Mouse (Mus musculus): ENCODE data around the gene Atoh8. TPM values are rescaled to one million over a fixed set of nuclear protein-coding genes. Genes with fewer than 3 reads are reported as not detected.

Atoh8 gene
- total and polyA plus RNA-seq, 2 experiments from 2014 or later = 4.5 to 7.1 TPM

DNA sequence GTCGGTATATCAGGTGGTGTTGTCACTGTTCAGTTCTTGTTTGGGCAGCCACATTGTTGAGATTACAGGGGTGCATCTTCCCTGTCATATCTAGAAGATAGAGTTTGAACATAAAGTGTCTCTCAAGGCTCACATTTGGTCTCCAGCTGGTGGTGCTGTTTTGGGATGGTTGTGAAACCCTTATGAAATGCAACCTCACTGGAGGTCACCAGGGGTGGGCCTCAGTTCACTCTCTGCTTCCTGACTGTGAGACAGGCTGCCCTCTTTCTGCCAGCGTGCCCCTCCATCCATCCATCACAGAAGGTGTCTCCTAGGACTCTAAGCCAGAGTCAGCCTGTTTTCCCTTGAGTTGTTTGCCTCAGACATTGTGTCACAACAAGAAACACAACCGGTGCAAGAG lies 58.0 kb downstream of the Atoh8 start:
- DNase-seq (ENCODE audit: low spot score) (no peak), ATAC-seq (ENCODE audit: insufficient read depth, low read depth) (no peak)
- H3K4me1 ChIP-seq (ENCODE audit: control insufficient read depth, insufficient read depth) = peaks cover 11% of the 10 kb centered on the region; the same call in 1 of the 2 replicates
- H3K4me3 ChIP-seq (ENCODE audit: low read depth, low read length) = no peak overlapping the region
- H3K27ac ChIP-seq (ENCODE audit: low read depth) = no peak overlapping the region
- H3K27me3 ChIP-seq (ENCODE audit: control insufficient read depth, insufficient read depth, low read length) = no peaks in the 10 kb centered on the region
- no peak overlapping the region for H3K9ac ChIP-seq (replicated peaks; ENCODE audit: low read depth, low read length)
- no peak overlapping the region for H3K4me2 ChIP-seq (ENCODE audit: low read depth, low read length)
- no peaks in the 10 kb centered on the region for H3K36me3 ChIP-seq (replicated peaks; ENCODE audit: control insufficient read depth, insufficient read depth, low read length)
- 72% methylated on average over 3 of the region's 3 CpGs for WGBS
- no peak for TF ChIP-seq CTCF (IDR thresholded peaks at IDR 0.05; ENCODE audit: low read depth)
- TF ChIP-seq EP300 (IDR thresholded peaks at IDR 0.05; ENCODE audit: low read depth) = no peak
- H3K9me3 ChIP-seq (replicated peaks; ENCODE audit: control insufficient read depth, low read length) = no peaks in the 10 kb centered on the region

DNA sequence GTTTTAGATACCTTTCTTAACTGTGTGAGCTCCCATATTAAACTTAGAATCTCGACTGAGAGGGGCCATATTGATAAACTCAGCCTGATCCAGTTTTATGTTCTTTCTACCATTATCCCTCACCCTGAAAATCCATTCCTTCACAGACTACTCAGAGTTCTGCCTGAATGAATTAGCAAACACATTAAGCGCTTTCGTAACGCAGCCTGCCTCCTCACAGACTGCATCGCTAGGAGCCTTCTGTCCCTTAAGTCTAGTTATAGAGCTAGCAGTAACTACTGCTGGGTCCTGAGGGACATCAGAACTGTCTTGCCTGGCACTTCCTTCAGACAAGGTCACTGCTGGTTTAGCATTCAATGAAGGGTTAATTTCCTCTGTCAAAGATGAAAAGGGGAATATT lies 59.4 kb downstream of the Atoh8 start:
- WGBS = 83% methylated on average over 5 of the region's 5 CpGs
- H3K4me3 ChIP-seq (ENCODE audit: low read depth, low read length) = no peak overlapping the region
- H3K4me2 ChIP-seq (ENCODE audit: low read depth, low read length) = no peak overlapping the region
- ATAC-seq (ENCODE audit: insufficient read depth, low read depth) = no peak
- no peaks in the 10 kb centered on the region for H3K27me3 ChIP-seq (ENCODE audit: control insufficient read depth, insufficient read depth, low read length)
- no peaks in the 10 kb centered on the region for H3K36me3 ChIP-seq (replicated peaks; ENCODE audit: control insufficient read depth, insufficient read depth, low read length)
- H3K9ac ChIP-seq (replicated peaks; ENCODE audit: low read depth, low read length) = no peak overlapping the region
- peaks cover 11% of the 10 kb centered on the region; the same call in 1 of the 2 replicates for H3K4me1 ChIP-seq (ENCODE audit: control insufficient read depth, insufficient read depth)
- no peak for DNase-seq (ENCODE audit: low spot score)
- H3K9me3 ChIP-seq (replicated peaks; ENCODE audit: control insufficient read depth, low read length) = no peaks in the 10 kb centered on the region
- H3K27ac ChIP-seq (ENCODE audit: low read depth) = no peak overlapping the region
- TF ChIP-seq EP300 (IDR thresholded peaks at IDR 0.05; ENCODE audit: low read depth) (no peak), CTCF (IDR thresholded peaks at IDR 0.05; ENCODE audit: low read depth) (no peak)

DNA sequence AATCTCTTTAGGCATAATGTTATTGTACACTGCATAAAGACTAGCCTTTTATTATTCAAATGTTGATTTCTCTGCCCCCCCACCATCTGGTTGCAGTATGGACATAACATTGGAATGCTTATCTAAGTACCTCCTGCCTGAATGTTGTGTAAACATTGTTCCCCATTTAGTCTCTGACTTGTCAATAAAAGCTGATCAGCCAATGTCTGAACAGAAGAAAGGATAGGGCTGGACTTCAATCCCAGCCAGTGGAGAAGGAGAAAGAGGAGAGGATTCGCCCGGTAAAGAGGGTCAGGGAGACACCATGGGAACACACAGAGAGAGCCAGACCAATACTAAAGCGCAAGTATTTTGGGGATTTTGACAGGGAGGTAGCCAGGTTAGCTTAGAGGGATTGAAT lies 60.0 kb downstream of the Atoh8 start:
- Histone ChIP-seq H3K9ac (replicated peaks; ENCODE audit: low read depth, low read length) (no peak overlapping the region), H3K27ac (ENCODE audit: low read depth) (no peak overlapping the region), H3K4me3 (ENCODE audit: low read depth, low read length) (no peak overlapping the region), H3K4me2 (ENCODE audit: low read depth, low read length) (no peak overlapping the region), H3K27me3 (ENCODE audit: control insufficient read depth, insufficient read depth, low read length) (no peaks in the 10 kb centered on the region), H3K9me3 (replicated peaks; ENCODE audit: control insufficient read depth, low read length) (no peaks in the 10 kb centered on the region), H3K36me3 (replicated peaks; ENCODE audit: control insufficient read depth, insufficient read depth, low read length) (no peaks in the 10 kb centered on the region), H3K4me1 (ENCODE audit: control insufficient read depth, insufficient read depth) (peaks cover 10% of the 10 kb centered on the region; the same call in 1 of the 2 replicates)
- TF ChIP-seq CTCF (IDR thresholded peaks at IDR 0.05; ENCODE audit: low read depth) (no peak), EP300 (IDR thresholded peaks at IDR 0.05; ENCODE audit: low read depth) (no peak)
- no peak for ATAC-seq (ENCODE audit: insufficient read depth, low read depth)
- no peak for DNase-seq (ENCODE audit: low spot score)
- 61% methylated on average over 3 of the region's 3 CpGs for WGBS

DNA sequence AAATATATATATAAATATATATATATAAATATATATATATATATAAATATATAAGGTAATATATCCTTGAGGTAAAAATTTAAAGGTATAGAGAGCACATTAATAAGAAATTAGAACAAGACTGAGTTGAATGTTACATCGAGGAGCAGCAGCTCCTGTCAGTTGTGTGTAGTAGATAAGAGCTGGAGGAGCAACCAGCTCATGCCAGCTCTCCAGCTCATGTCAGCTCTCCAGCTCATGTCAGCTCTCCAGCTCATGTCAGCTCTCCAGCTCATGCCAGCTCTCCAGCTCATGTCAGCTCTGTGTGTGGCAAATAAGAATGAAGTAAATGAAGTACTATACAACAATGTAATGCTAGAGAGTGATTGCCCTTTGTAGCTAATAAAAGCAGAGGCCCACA lies 62.0 kb downstream of the Atoh8 start:
- no peak overlapping the region for H3K9ac ChIP-seq (replicated peaks; ENCODE audit: low read depth, low read length)
- no peak overlapping the region for H3K4me3 ChIP-seq (ENCODE audit: low read depth, low read length)
- H3K4me1 ChIP-seq (ENCODE audit: control insufficient read depth, insufficient read depth) = no peaks in the 10 kb centered on the region
- H3K4me2 ChIP-seq (ENCODE audit: low read depth, low read length) = no peak overlapping the region
- H3K27me3 ChIP-seq (ENCODE audit: control insufficient read depth, insufficient read depth, low read length) = no peaks in the 10 kb centered on the region
- no peaks in the 10 kb centered on the region for H3K9me3 ChIP-seq (replicated peaks; ENCODE audit: control insufficient read depth, low read length)
- no peak overlapping the region for H3K27ac ChIP-seq (ENCODE audit: low read depth)
- TF ChIP-seq EP300 (IDR thresholded peaks at IDR 0.05; ENCODE audit: low read depth) (no peak), CTCF (IDR thresholded peaks at IDR 0.05; ENCODE audit: low read depth) (no peak)
- no peaks in the 10 kb centered on the region for H3K36me3 ChIP-seq (replicated peaks; ENCODE audit: control insufficient read depth, insufficient read depth, low read length)
- DNase-seq (ENCODE audit: low spot score) (no peak), ATAC-seq (ENCODE audit: insufficient read depth, low read depth) (no peak)
- WGBS = 11% methylated on average over 1 of the region's 1 CpGs

DNA sequence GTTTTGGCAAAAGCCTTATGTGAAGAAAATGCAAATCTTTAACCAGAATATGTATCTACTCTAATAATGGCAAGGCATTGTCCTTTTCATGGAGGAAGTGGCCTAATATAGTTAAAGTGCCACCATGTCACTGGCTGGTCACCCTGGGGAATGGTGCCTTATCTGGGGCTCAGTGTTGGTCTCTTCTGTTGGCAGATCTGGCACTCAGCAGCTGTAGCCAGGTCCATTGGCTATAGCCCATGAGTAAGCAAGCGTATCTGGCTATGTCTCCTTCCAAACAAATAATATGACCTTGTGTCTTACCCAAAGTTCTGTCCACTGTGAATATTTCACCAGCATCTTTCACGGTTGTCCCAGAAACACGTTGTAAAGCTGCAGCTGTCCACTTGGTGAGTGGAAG lies 64.0 kb downstream of the Atoh8 start:
- no peak overlapping the region for H3K4me2 ChIP-seq (ENCODE audit: low read depth, low read length)
- WGBS = 86% methylated on average over 3 of the region's 3 CpGs
- no peaks in the 10 kb centered on the region for H3K27me3 ChIP-seq (ENCODE audit: control insufficient read depth, insufficient read depth, low read length)
- DNase-seq (ENCODE audit: low spot score) (no peak), ATAC-seq (ENCODE audit: insufficient read depth, low read depth) (no peak)
- H3K9ac ChIP-seq (replicated peaks; ENCODE audit: low read depth, low read length) = no peak overlapping the region
- TF ChIP-seq EP300 (IDR thresholded peaks at IDR 0.05; ENCODE audit: low read depth) = no peak
- TF ChIP-seq CTCF (IDR thresholded peaks at IDR 0.05; ENCODE audit: low read depth) = no peak
- H3K36me3 ChIP-seq (replicated peaks; ENCODE audit: control insufficient read depth, insufficient read depth, low read length) = no peaks in the 10 kb centered on the region
- H3K4me3 ChIP-seq (ENCODE audit: low read depth, low read length) = no peak overlapping the region
- H3K27ac ChIP-seq (ENCODE audit: low read depth) = no peak overlapping the region
- H3K9me3 ChIP-seq (replicated peaks; ENCODE audit: control insufficient read depth, low read length) = no peaks in the 10 kb centered on the region
- no peaks in the 10 kb centered on the region for H3K4me1 ChIP-seq (ENCODE audit: control insufficient read depth, insufficient read depth)

DNA sequence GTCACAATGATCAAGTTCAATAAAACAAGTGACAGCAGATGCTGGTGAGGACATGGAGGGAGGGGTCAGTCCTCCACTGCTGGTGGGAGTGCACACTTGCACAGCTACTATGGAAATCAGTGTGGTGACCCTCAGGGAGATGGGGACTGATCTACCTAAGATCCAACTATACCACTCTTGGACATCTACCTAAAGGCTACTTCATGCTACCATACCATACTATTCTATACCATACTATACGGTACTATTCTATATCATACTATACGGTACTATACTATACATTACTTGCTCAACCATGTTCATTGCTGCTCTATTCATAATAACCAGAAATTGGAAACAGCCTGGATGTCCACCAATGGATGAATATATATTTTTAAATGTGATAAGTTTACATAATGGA lies 69.5 kb downstream of the Atoh8 start:
- WGBS = 50% methylated on average over 2 of the region's 2 CpGs
- no peak for TF ChIP-seq EP300 (IDR thresholded peaks at IDR 0.05; ENCODE audit: low read depth)
- no peak for TF ChIP-seq CTCF (IDR thresholded peaks at IDR 0.05; ENCODE audit: low read depth)

More for the DNA sequence above, 69.5 kb downstream of the Atoh8 start:
- Histone ChIP-seq H3K36me3 (replicated peaks; ENCODE audit: control insufficient read depth, insufficient read depth, low read length) (no peaks in the 10 kb centered on the region), H3K9ac (replicated peaks; ENCODE audit: low read depth, low read length) (no peak overlapping the region), H3K4me2 (ENCODE audit: low read depth, low read length) (no peak overlapping the region), H3K4me3 (ENCODE audit: low read depth, low read length) (no peak overlapping the region), H3K4me1 (ENCODE audit: control insufficient read depth, insufficient read depth) (peaks cover 15% of the 10 kb centered on the region; the same call in 1 of the 2 replicates), H3K27ac (ENCODE audit: low read depth) (no peak overlapping the region), H3K27me3 (ENCODE audit: control insufficient read depth, insufficient read depth, low read length) (no peaks in the 10 kb centered on the region), H3K9me3 (replicated peaks; ENCODE audit: control insufficient read depth, low read length) (no peaks in the 10 kb centered on the region)
- ATAC-seq (ENCODE audit: insufficient read depth, low read depth) = no peak
- DNase-seq (ENCODE audit: low spot score) = no peak
